Comparison of ENCODE assay signal across 8 mouse cellular contexts in the genomic region with DNA sequence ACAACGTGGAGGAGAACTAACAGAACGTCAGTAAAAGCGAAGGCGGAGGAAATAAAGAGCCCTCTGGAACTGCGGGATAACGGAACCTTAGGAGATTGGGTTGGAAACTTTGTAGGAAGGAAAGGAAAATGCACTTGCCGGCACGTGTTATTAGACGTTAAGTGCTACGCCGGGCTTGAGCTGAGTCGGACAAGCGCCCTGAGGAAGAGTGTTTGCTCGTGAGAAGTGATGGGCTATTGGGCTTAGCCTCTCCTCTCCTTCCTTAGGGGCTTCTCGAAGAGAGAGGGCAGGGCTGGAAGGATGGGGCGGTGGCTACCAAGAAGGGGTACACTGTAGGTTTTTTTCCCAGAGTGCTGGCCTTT. TPM values are rescaled to one million over a fixed set of nuclear protein-coding genes. Genes with fewer than 3 reads are reported as not detected.
DNase-seq lines count a peak whose midpoint lies in the region; ATAC-seq and TF ChIP-seq lines count a peak whose summit lies in the region.

No protein-coding gene starts in this region.

- H3K4me1 ChIP-seq in heart, adult 2 months (ENCODE audit: control insufficient read depth, insufficient read depth, low read length), result peaks cover 2% of the 10 kb centered on the region; the same call in 1 of the 2 replicates
- H3K4me1 ChIP-seq in liver, embryonic 16.5 days (ENCODE audit: control insufficient read depth, low read depth, low read length), result peaks cover 13% of the 10 kb centered on the region

- ATAC-seq in hematopoietic stem cell, adult 5-6 weeks (replicated peaks in 1 of 2; ENCODE audit: insufficient read depth in 1 of 2, low FRiP score in 2 of 2, low TSS enrichment in 1 of 2, low read depth in 1 of 2, poor library complexity in 2 of 2, severe bottlenecking in 2 of 2), result peak; percentile 39 to 47
- peak; percentile 54 for ATAC-seq in liver, embryonic 16.5 days (ENCODE audit: low read depth)

- TF ChIP-seq EP300 in heart, adult 2 months (IDR thresholded peaks at IDR 0.05; ENCODE audit: insufficient read depth, low read depth, low read length), result no peak

- intact Hi-C loops in heart, adult 2 months (cut with DNase I), result loop anchor here (5.0 kb wide), 1 partner anchor 436 kb away; the partner anchor contains the start of gene Card19

- peak in 1 of 2 experiments; percentile 67 for DNase-seq in heart, adult 2 months
- no peak for DNase-seq in heart, postnatal 4 days
- DNase-seq in thymus, adult 18-20 months, result peak; percentile 20 to 43
- no peak for DNase-seq in thymus, postnatal 14 days
- peak; percentile 63 for DNase-seq in testis, postnatal 10 days (ENCODE audit: low spot score)
- no peak for DNase-seq in MN1 (ENCODE audit: low spot score)

- peak overlapping the region; percentile 85 for H3K9ac ChIP-seq in heart, adult 2 months (ENCODE audit: low read depth, low read length)
- peak overlapping the region; percentile 65 for H3K9ac ChIP-seq in liver, embryonic 16.5 days (ENCODE audit: low read depth, low read length)

- WGBS in heart, adult 2 months, result under 1% methylated on average over 16 of the region's 16 CpGs
- under 1% methylated on average over 16 of the region's 16 CpGs for WGBS in liver, embryonic 16.5 days (ENCODE audit: insufficient replicate concordance)

- no peaks in the 10 kb centered on the region for H3K27me3 ChIP-seq in heart, adult 2 months (ENCODE audit: control insufficient read depth, insufficient read depth, low read length)
- no peaks in the 10 kb centered on the region for H3K27me3 ChIP-seq in liver, embryonic 16.5 days (ENCODE audit: control insufficient read depth, insufficient read depth, low read depth, low read length)

- peak overlapping the region; percentile 76 for H3K4me3 ChIP-seq in heart, adult 2 months
- peak overlapping the region; percentile 84 for H3K4me3 ChIP-seq in liver, embryonic 16.5 days (ENCODE audit: low read depth, low read length)

- H3K36me3 ChIP-seq in heart, adult 2 months (ENCODE audit: control insufficient read depth, insufficient read depth, low read length), result no peaks in the 10 kb centered on the region; the same call in 1 of the 2 replicates
- no peaks in the 10 kb centered on the region for H3K36me3 ChIP-seq in liver, embryonic 16.5 days (ENCODE audit: control insufficient read depth, insufficient read depth)

- TF ChIP-seq POLR2A in heart, adult 2 months (IDR thresholded peaks at IDR 0.05; ENCODE audit: insufficient read depth, low read depth, low read length), result peak; percentile 75

- no peak for TF ChIP-seq CTCF in heart, adult 2 months (IDR thresholded peaks at IDR 0.05)

- peak overlapping the region; percentile 83 for H3K27ac ChIP-seq in heart, adult 2 months
- H3K27ac ChIP-seq in liver, embryonic 16.5 days (ENCODE audit: low read length), result peak overlapping the region; percentile 71

- H3K4me2 ChIP-seq in liver, embryonic 16.5 days (ENCODE audit: low read depth, low read length), result peak overlapping the region; percentile 98

- H3K79me2 ChIP-seq in heart, adult 2 months (replicated peaks; ENCODE audit: control insufficient read depth, insufficient read depth, low read length), result no peaks in the 10 kb centered on the region

- no peaks in the 10 kb centered on the region for H3K9me3 ChIP-seq in liver, embryonic 16.5 days (replicated peaks; ENCODE audit: control insufficient read depth, low read length)

RNA-seq across cellular contexts. Expression of gene Nol8, which starts 0.3 kb away (rescaled TPM):
- 10 to 100 TPM; 19.3 to 19.4 TPM for total RNA-seq in heart, adult 2 months (2021)
- polyA plus RNA-seq in heart, adult 2 months (2012; rRNA removed), result 1.4 and 3.2 TPM in 2 replicates
- 10 to 100 TPM; 13.7 to 14.5 TPM for total RNA-seq in heart, postnatal 4 days (2021)
- 51.5 and 76.6 TPM in 2 replicates for total RNA-seq in hematopoietic stem cell, adult 5-6 weeks (2017)
- 5.4 and 5.5 TPM in 2 replicates for polyA plus RNA-seq in liver, embryonic 16.5 days (2015; fragmentation: Nextera tagmentation; extraction: Ambion mirVana)

RNA-seq across cellular contexts. Expression of gene Cenpp, which starts 0.6 kb away (rescaled TPM):
- total RNA-seq in heart, adult 2 months (2021), result 1 to 10 TPM; 1.8 to 2.4 TPM
- polyA plus RNA-seq in heart, adult 2 months (2012; rRNA removed), result 0.57 and 1.1 TPM in 2 replicates
- total RNA-seq in heart, postnatal 4 days (2021), result 10 to 100 TPM; 16.1 to 17.0 TPM
- total RNA-seq in hematopoietic stem cell, adult 5-6 weeks (2017), result 18.9 and 36.8 TPM in 2 replicates
- 18.2 and 21.0 TPM in 2 replicates for polyA plus RNA-seq in liver, embryonic 16.5 days (2015; fragmentation: Nextera tagmentation; extraction: Ambion mirVana)

RNA-seq across cellular contexts. Expression of gene Iars, which starts 28.7 kb away (rescaled TPM):
- total RNA-seq in heart, adult 2 months (2021), result 10 to 100 TPM; 52.2 to 75.0 TPM
- 19.4 and 38.1 TPM in 2 replicates for polyA plus RNA-seq in heart, adult 2 months (2012; rRNA removed)
- 10 to 100 TPM; 58.9 to 64.4 TPM for total RNA-seq in heart, postnatal 4 days (2021)
- total RNA-seq in hematopoietic stem cell, adult 5-6 weeks (2017), result 52.3 and 63.5 TPM in 2 replicates
- 48.3 and 50.2 TPM in 2 replicates for polyA plus RNA-seq in liver, embryonic 16.5 days (2015; fragmentation: Nextera tagmentation; extraction: Ambion mirVana)

RNA-seq across cellular contexts. Expression of gene Ogn, which starts 45.3 kb away (rescaled TPM):
- 10 to 100 TPM; 69.0 to 74.7 TPM for total RNA-seq in heart, adult 2 months (2021)
- polyA plus RNA-seq in heart, adult 2 months (2012; rRNA removed), result 27.4 and 71.7 TPM in 2 replicates
- 10 to 100 TPM; 70.5 to 74.2 TPM for total RNA-seq in heart, postnatal 4 days (2021)
- 0.38 TPM in 1 of 2 replicates, not detected in the other for total RNA-seq in hematopoietic stem cell, adult 5-6 weeks (2017)
- polyA plus RNA-seq in liver, embryonic 16.5 days (2015; fragmentation: Nextera tagmentation; extraction: Ambion mirVana), result 2.5 and 4.1 TPM in 2 replicates

Comparison
In these comparisons a context has a peak if more than half of its experiments do, and no peak if none do; other contexts are left out.
1. DNase-seq: peak in thymus, adult 18-20 months (2 of 2) and testis, postnatal 10 days (single experiment); none in heart, postnatal 4 days (single experiment), thymus, postnatal 14 days (single experiment) and MN1 (single experiment).